Mouse (Mus musculus): ENCODE data around the gene Usp46. TPM values are rescaled to one million over a fixed set of nuclear protein-coding genes. Genes with fewer than 3 reads are reported as not detected.
"Not testable (repeated sequence)": the region's sequence is repeated elsewhere in the genome, so short reads cannot be mapped to it uniquely, and the experiment has no call there.

Gene Usp46
- polyA plus RNA-seq, 1 experiment from 2014 or later, result 30.3 TPM

DNA sequence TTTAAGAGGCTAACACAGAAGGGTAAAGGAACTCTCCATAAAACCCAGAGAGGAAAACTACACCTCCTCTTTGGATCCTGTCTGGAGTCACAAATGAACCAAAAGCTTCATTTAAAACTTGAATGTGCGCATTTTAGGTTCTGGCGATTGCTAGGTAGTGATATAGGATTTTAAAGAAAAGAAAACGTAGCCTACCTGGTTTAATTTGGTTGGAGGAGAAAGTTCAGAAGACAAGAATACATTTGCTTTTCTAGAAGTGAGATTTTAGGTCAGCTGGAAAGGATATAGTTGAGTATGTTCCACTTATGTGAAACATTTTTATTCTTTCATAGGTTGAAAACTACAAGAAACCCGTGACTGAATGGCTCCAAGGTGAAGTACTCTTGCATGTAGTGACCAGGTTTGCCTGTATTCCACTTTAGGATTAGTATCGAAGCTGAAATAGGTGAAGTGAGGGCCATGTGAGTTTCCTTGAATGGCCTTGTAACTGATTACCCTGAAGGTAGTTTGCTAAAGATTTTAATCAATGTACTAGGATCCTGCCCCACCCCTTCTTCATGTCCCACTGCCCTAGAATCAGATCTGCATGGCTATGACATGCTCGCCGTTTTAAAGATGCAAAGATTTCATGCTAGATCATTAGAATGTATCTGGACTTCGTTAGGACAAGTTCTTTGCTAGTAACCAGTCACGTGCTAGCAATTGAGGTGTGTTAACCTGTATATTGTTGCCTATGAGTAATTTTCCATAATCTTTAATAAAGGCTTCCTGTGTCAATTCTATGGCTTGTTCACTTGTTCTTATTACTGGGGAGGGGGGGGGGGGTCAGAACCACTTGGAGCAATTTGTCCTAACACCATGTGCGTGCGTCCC, 25.6 kb upstream of the Usp46 start:
- peak overlapping the region; percentile 92 for H3K9ac ChIP-seq
- H3K36me3 ChIP-seq, result peaks cover 15% of the 10 kb centered on the region
- peak overlapping the region; percentile 61 for H3K4me3 ChIP-seq (replicated peaks)
- peak overlapping the region; percentile 81 for H3K27ac ChIP-seq (replicated peaks)
- no peaks in the 10 kb centered on the region for H3K27me3 ChIP-seq
- ATAC-seq (ENCODE audit: insufficient number of reproducible peaks, low FRiP score, low TSS enrichment, low read depth), result no peak
- peak overlapping the region; percentile 67 for H3K4me2 ChIP-seq (replicated peaks)
- H3K9me3 ChIP-seq (replicated peaks), result no peaks in the 10 kb centered on the region
- 12% methylated on average over 11 of the region's 11 CpGs for WGBS
- peaks cover 18% of the 10 kb centered on the region for H3K4me1 ChIP-seq

DNA sequence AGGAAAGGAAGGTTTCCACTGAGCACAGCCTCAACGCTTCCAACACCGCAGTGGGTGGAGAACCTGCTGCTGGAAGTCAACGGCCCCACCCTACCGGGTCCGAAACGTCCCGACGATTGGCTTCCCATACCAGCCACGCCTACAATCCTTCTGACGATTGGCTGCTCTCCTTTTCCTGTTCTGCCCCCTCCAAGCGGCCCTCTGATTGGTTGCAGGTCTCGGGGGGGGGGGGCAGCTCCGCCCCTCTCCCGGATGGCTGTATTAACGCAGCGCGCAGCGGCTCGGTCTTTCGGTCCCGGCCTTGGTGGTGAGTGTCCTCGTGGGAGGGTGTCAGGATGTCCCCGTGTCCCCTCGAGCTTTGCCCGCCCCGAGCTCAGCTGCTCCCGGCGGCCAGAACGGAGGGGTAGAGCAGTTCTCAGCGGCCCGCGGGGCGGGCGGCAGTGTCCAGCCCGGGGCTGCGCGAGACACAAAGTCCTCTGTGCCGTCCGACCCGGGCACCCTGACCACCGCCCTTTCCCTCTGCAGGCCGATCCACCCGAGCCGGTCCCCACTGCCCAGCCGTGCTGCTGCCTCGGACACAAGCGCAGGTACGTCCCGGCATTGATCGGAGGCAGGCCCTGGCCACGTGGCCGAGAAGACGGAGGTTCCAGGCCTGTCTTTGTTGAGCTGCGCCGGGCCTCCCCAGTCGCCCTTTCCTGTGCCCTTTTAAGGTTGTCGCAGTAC, 24.8 kb upstream of the Usp46 start:
- H3K36me3 ChIP-seq, result peaks cover 15% of the 10 kb centered on the region
- WGBS, result under 1% methylated on average over 53 of the region's 57 CpGs
- H3K4me1 ChIP-seq, result peaks cover 18% of the 10 kb centered on the region
- peak overlapping the region; percentile 67 for H3K4me2 ChIP-seq (replicated peaks)
- peak overlapping the region; percentile 61 for H3K4me3 ChIP-seq (replicated peaks)
- no peaks in the 10 kb centered on the region for H3K9me3 ChIP-seq (replicated peaks)
- peak overlapping the region; percentile 92 for H3K9ac ChIP-seq
- peak overlapping the region; percentile 81 for H3K27ac ChIP-seq (replicated peaks)
- ATAC-seq (ENCODE audit: insufficient number of reproducible peaks, low FRiP score, low TSS enrichment, low read depth), result peak; percentile 99
- H3K27me3 ChIP-seq, result no peaks in the 10 kb centered on the region

DNA sequence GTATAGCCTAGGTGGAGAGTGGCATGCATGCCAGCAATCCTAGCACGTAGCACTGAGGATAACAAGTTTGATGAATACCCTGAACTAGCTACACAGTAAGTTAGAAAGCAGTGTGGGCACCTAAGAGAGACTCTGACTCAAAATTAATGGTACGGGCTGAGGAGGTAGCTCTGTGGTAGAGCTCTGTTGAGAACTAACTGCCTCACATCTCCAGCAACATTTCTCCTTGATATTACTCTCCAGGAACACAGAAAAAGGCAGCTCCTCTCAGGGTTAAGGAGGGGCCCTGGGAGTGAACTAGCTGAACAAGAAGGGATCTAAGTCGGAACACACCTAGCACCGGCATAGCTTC, 24.2 kb upstream of the Usp46 start:
- peak overlapping the region; percentile 67 for H3K4me2 ChIP-seq (replicated peaks)
- WGBS, result 42% methylated on average over 4 of the region's 4 CpGs
- H3K27me3 ChIP-seq, result no peaks in the 10 kb centered on the region
- H3K9ac ChIP-seq, result no peak overlapping the region
- peaks cover 15% of the 10 kb centered on the region for H3K36me3 ChIP-seq
- no peak for ATAC-seq (ENCODE audit: insufficient number of reproducible peaks, low FRiP score, low TSS enrichment, low read depth)
- H3K9me3 ChIP-seq (replicated peaks), result no peaks in the 10 kb centered on the region
- peaks cover 18% of the 10 kb centered on the region for H3K4me1 ChIP-seq
- peak overlapping the region; percentile 81; the same call in 1 of the 2 replicates for H3K27ac ChIP-seq (replicated peaks)
- peak overlapping the region; percentile 61 for H3K4me3 ChIP-seq (replicated peaks)

DNA sequence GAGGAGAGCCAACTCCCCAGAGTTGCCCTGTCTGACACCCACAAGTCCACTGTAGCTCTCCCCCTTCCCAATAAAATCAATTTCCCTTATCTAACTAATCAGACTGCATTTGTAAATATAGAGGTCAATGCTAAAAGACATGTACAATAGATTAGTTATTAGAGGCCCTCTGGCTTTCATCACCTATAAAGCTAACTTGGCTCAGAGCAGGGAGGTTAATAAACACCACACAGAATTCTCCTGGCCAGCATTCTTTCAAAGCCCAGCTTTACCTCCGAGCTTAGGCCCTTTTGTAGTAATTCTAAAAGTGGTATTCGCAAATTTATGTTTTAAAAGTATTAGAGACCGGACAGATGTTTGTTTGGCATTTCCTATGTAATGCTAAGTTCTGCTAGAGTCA, 21.4 kb upstream of the Usp46 start:
- Histone ChIP-seq H3K9me3 (replicated peaks) (no peaks in the 10 kb centered on the region), H3K4me3 (replicated peaks) (no peak overlapping the region), H3K4me1 (peaks cover 12% of the 10 kb centered on the region), H3K4me2 (replicated peaks) (no peak overlapping the region), H3K9ac (no peak overlapping the region), H3K27me3 (no peaks in the 10 kb centered on the region), H3K27ac (replicated peaks) (no peak overlapping the region), H3K36me3 (0 out of 2 replicates have a peak, but pooled peaks cover under 1% of the 10 kb centered on the region)
- ATAC-seq (ENCODE audit: insufficient number of reproducible peaks, low FRiP score, low TSS enrichment, low read depth), result no peak
- WGBS, result 83% methylated on average over 3 of the region's 3 CpGs

DNA sequence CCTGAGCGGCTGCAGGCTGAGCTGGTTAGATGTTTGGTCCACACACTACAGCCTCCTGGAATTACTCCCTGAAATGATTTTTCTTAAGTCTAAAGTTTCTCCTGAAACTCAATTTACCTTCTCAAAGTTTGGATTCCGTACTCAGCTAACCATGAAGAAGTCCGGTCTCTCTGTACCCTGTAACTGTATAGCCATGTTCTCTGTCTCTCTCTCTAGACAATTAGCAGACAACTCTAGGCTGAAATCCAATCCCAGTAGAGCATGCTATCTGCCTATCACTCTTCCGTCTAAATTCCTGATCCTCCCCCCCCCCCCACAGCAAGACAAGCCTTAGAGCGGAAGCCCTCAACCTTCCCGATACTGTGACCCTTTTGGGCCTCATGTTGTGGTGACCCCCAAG, 13.5 kb upstream of the Usp46 start:
- ATAC-seq (ENCODE audit: insufficient number of reproducible peaks, low FRiP score, low TSS enrichment, low read depth), result no peak
- Histone ChIP-seq H3K27ac (replicated peaks) (no peak overlapping the region), H3K4me2 (replicated peaks) (no peak overlapping the region), H3K36me3 (no peaks in the 10 kb centered on the region), H3K9me3 (replicated peaks) (no peaks in the 10 kb centered on the region), H3K4me1 (no peaks in the 10 kb centered on the region), H3K9ac (no peak overlapping the region), H3K27me3 (no peaks in the 10 kb centered on the region), H3K4me3 (replicated peaks) (no peak overlapping the region)
- 72% methylated on average over 6 of the region's 6 CpGs for WGBS

DNA sequence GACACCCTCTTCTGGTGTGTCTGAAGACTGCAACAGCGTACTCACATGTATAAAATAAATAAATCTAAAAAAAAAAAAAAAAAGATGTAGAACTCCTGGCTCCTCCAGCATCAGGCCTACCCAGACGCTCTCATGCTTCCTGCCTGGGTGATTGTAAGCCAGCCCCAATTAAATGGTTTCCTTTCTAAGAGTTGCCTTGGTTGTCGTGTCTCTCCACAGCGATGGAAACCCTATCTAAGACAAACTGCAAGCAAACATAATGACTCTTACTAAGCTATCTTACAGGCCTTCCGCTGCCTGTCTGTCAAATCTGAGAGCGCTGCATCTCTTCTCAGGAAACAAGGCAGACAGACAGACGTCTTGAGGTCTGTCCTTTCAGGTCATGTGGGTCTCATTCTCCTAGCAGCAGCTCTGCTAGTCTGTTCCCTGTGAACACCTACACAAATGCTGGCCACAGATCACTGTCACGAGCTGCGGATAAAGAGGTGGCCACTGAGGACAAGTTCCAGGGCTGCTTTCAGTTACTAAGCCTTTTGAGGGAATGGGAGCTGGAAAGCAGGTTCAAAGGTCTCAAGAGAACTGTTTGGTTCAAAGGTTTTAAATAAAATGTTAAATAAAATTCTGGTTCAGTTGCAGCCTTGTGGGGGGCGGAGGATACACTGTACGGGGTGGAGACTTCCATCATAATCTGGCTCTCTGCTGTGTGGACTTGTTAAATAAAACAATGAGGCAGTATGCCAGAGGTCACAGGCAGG, 10.8 kb upstream of the Usp46 start:
- Histone ChIP-seq H3K4me1 (no peaks in the 10 kb centered on the region), H3K27ac (replicated peaks) (no peak overlapping the region), H3K9me3 (replicated peaks) (no peaks in the 10 kb centered on the region), H3K9ac (no peak overlapping the region), H3K4me2 (replicated peaks) (no peak overlapping the region), H3K27me3 (no peaks in the 10 kb centered on the region), H3K36me3 (no peaks in the 10 kb centered on the region), H3K4me3 (replicated peaks) (no peak overlapping the region)
- ATAC-seq (ENCODE audit: insufficient number of reproducible peaks, low FRiP score, low TSS enrichment, low read depth), result no peak
- 70% methylated on average over 11 of the region's 11 CpGs for WGBS

DNA sequence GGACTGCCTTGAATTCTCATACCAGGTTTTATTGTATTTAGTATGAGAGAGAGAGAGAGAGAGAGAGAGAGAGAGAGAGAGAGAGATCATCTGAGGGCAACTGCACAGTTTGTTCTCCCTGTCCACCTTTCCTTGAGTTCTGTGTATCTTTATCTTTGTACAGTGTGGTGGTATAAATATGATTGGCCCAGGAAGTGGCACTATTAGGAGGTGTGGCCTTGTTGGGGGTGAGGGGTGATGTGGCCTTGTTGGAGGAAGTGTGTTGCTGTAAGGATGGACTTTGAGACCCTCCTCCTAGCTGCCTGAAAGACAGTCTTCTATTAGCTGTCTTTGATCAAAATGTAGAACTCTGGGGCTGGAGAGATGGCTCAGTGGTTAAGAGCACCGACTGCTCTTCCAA, 10.2 kb upstream of the Usp46 start:
- Histone ChIP-seq H3K9me3 (replicated peaks) (no peaks in the 10 kb centered on the region), H3K27ac (replicated peaks) (no peak overlapping the region), H3K9ac (no peak overlapping the region), H3K27me3 (no peaks in the 10 kb centered on the region), H3K36me3 (no peaks in the 10 kb centered on the region), H3K4me1 (no peaks in the 10 kb centered on the region), H3K4me3 (replicated peaks) (no peak overlapping the region), H3K4me2 (replicated peaks) (no peak overlapping the region)
- ATAC-seq (ENCODE audit: insufficient number of reproducible peaks, low FRiP score, low TSS enrichment, low read depth), result no peak
- WGBS, result 92% methylated on average over 1 of the region's 1 CpGs

DNA sequence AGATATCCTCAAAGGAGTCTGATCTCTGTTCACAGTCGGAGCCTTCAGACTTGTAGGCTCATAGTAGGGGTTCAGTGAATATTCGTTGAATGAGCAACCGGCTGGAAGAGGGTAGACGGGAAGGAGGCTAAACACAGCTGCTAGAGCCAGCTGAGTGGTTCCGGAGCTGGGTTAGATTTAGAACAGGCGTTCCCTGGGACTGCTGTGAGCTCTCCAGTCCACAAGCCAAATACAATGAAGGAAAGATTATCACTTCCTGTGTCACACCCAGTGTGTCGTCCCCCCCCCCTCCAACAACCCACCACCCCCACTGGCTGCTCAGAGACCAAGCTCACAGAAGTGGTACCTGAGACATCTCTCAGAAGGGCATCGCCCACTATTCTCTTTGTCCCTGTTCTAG, 9.7 kb upstream of the Usp46 start:
- Histone ChIP-seq H3K9ac (no peak overlapping the region), H3K4me3 (replicated peaks) (no peak overlapping the region), H3K9me3 (replicated peaks) (no peaks in the 10 kb centered on the region), H3K4me1 (no peaks in the 10 kb centered on the region), H3K27ac (replicated peaks) (no peak overlapping the region), H3K4me2 (replicated peaks) (no peak overlapping the region), H3K36me3 (no peaks in the 10 kb centered on the region), H3K27me3 (no peaks in the 10 kb centered on the region)
- no peak for ATAC-seq (ENCODE audit: insufficient number of reproducible peaks, low FRiP score, low TSS enrichment, low read depth)
- WGBS, result 34% methylated on average over 8 of the region's 8 CpGs

DNA sequence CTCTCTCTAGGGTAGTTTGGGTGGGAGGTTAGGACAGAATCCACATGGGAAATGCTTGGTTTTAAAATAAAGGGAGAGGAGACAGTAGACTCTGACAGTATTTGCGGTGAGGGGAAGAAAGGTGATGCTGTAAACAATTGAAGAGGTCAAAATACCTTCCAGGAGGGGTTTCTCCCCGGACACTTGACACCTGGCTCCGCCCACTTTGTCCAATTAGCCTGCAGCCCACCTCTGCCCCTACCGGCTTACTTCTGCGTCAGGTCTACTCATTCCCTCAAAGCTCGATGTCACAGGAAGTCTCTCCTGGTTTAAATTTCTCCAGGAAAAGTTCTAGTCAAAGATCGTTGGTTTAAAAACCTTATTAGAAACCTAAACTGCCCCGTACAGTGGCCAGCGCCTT, 8.5 kb upstream of the Usp46 start:
- H3K9ac ChIP-seq, result no peak overlapping the region
- H3K4me2 ChIP-seq (replicated peaks), result no peak overlapping the region
- no peaks in the 10 kb centered on the region for H3K27me3 ChIP-seq
- H3K36me3 ChIP-seq, result no peaks in the 10 kb centered on the region
- ATAC-seq (ENCODE audit: insufficient number of reproducible peaks, low FRiP score, low TSS enrichment, low read depth), result no peak
- no peak overlapping the region for H3K4me3 ChIP-seq (replicated peaks)
- 11% methylated on average over 9 of the region's 9 CpGs for WGBS
- no peaks in the 10 kb centered on the region for H3K4me1 ChIP-seq
- no peaks in the 10 kb centered on the region for H3K9me3 ChIP-seq (replicated peaks)
- H3K27ac ChIP-seq (replicated peaks), result no peak overlapping the region

DNA sequence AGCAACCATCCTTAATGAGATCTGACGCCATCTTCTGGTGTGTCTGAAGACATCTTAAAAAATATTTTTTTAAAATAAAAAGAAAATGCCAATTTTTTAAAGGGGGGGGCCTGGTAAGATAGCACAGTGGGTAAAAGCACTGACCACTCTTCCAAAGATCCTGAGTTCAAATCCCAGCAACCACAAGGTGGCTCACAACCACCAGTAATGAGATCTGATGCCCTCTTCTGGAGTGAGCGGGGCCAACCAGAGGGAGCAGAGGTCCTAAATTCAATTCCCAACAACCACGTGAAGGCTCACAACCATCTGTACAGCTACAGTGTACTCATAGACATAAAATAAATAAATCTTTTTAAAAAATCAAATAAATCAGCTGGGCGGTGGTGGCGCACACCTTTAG, 2.3 kb upstream of the Usp46 start:
- H3K27me3 ChIP-seq; H3K9me3 ChIP-seq (replicated peaks); H3K27ac ChIP-seq (replicated peaks); H3K4me2 ChIP-seq (replicated peaks); H3K4me3 ChIP-seq (replicated peaks); H3K9ac ChIP-seq; H3K36me3 ChIP-seq; ATAC-seq (ENCODE audit: insufficient number of reproducible peaks, low FRiP score, low TSS enrichment, low read depth): not testable (repeated sequence)
- H3K4me1 ChIP-seq, result peaks cover 30% of the 10 kb centered on the region
- 89% methylated on average over 5 of the region's 5 CpGs for WGBS

DNA sequence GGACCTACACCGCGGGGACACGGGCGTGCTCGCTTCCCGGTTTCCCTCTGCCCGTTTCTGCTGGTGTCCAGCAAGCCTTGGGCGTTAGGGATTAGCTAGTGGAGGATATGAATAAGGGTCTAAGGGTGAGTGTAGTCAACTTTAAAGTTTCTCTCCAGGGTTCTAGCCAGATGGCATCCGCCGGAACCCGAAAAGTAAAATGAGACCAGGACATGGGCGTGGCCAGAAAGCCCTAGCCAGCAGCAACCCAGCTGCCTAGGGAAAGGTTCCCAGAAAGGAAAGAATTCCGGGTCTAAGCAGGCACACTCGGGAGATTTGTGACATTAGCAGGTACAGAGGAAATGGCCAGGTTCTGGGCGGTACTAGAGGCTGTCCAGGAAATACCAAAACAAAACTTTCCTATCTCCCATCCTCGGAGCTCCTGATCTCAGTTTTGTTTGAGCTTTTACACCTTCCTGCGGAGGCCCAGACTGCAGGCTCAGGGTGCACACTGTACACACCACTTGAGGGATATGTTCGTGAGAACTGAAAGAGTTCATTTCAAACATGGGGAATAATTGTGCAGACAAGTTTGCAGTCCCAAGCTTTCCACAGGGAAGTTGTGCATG, 587 bp upstream of the Usp46 start:
- WGBS, result under 1% methylated on average over 18 of the region's 18 CpGs

More for the DNA sequence above, 587 bp upstream of the Usp46 start:
- no peaks in the 10 kb centered on the region for H3K36me3 ChIP-seq
- no peaks in the 10 kb centered on the region for H3K9me3 ChIP-seq (replicated peaks)
- H3K27me3 ChIP-seq, result no peaks in the 10 kb centered on the region
- H3K4me3 ChIP-seq (replicated peaks), result peak overlapping the region; percentile 87
- peak overlapping the region; percentile 93 for H3K9ac ChIP-seq
- peaks cover 40% of the 10 kb centered on the region for H3K4me1 ChIP-seq
- H3K27ac ChIP-seq (replicated peaks), result peak overlapping the region; percentile 99
- H3K4me2 ChIP-seq (replicated peaks), result peak overlapping the region; percentile 76
- peak; percentile 64 for ATAC-seq (ENCODE audit: insufficient number of reproducible peaks, low FRiP score, low TSS enrichment, low read depth)

Measured in embryonic facial prominence, embryonic 15.5 days (tissue).